Mouse (Mus musculus): Measurements from ENCODE around the gene Adam17. TPM values are rescaled to one million over a fixed set of nuclear protein-coding genes. Genes with fewer than 3 reads are reported as not detected.
A peak's percentile ranks its signal among the peaks of the same experiment; 100 is the strongest.
"Not testable (repeated sequence)": the region's sequence is repeated elsewhere in the genome, so short reads cannot be mapped to it uniquely, and the experiment has no call there.

Gene Adam17
- polyA plus RNA-seq, 1 experiment from 2014 or later: 31.0 TPM

- WGBS: 95% methylated on average over 5 of the region's 5 CpGs
- Histone ChIP-seq H3K4me1 (ENCODE audit: control insufficient read depth, insufficient read depth, low read length) (no peaks in the 10 kb centered on the region), H3K27ac (ENCODE audit: low read length) (no peak overlapping the region), H3K36me3 (ENCODE audit: control insufficient read depth, insufficient read depth) (peaks cover 11% of the 10 kb centered on the region), H3K9me3 (replicated peaks; ENCODE audit: control insufficient read depth, low read length) (no peaks in the 10 kb centered on the region), H3K9ac (ENCODE audit: low read length) (no peak overlapping the region), H3K4me2 (ENCODE audit: low read depth, low read length) (no peak overlapping the region), H3K27me3 (ENCODE audit: control insufficient read depth, insufficient read depth, low read length) (no peaks in the 10 kb centered on the region), H3K4me3 (ENCODE audit: low read length) (no peak overlapping the region)
- ATAC-seq (replicated peaks; ENCODE audit: extremely low read depth, insufficient read depth, low FRiP score): no peak
These were observed 29.3 kb upstream of the Adam17 start for GRCm38 (mm10) chr12:21402771-21403170.

- Histone ChIP-seq H3K4me2 (ENCODE audit: low read depth, low read length) (no peak overlapping the region), H3K27me3 (ENCODE audit: control insufficient read depth, insufficient read depth, low read length) (no peaks in the 10 kb centered on the region), H3K4me3 (ENCODE audit: low read length) (no peak overlapping the region), H3K27ac (ENCODE audit: low read length) (no peak overlapping the region), H3K9ac (ENCODE audit: low read length) (no peak overlapping the region), H3K4me1 (ENCODE audit: control insufficient read depth, insufficient read depth, low read length) (no peaks in the 10 kb centered on the region), H3K9me3 (replicated peaks; ENCODE audit: control insufficient read depth, low read length) (no peaks in the 10 kb centered on the region), H3K36me3 (ENCODE audit: control insufficient read depth, insufficient read depth) (peaks cover 27% of the 10 kb centered on the region)
- 96% methylated on average over 2 of the region's 2 CpGs for WGBS
- no peak for ATAC-seq (replicated peaks; ENCODE audit: extremely low read depth, insufficient read depth, low FRiP score)
These were observed 12.8 kb upstream of the Adam17 start for GRCm38 (mm10) chr12:21386201-21386600.

GRCm38 (mm10) chr12:21378765-21379346, 5.4 kb upstream of the Adam17 start:
- not testable (repeated sequence) for H3K9ac ChIP-seq (ENCODE audit: low read length); H3K9me3 ChIP-seq (replicated peaks; ENCODE audit: control insufficient read depth, low read length); H3K27ac ChIP-seq (ENCODE audit: low read length); H3K36me3 ChIP-seq (ENCODE audit: control insufficient read depth, insufficient read depth); ATAC-seq (replicated peaks; ENCODE audit: extremely low read depth, insufficient read depth, low FRiP score); H3K4me2 ChIP-seq (ENCODE audit: low read depth, low read length); H3K4me3 ChIP-seq (ENCODE audit: low read length); H3K27me3 ChIP-seq (ENCODE audit: control insufficient read depth, insufficient read depth, low read length); H3K4me1 ChIP-seq (ENCODE audit: control insufficient read depth, insufficient read depth, low read length)
- 62% methylated on average over 6 of the region's 6 CpGs for WGBS

GRCm38 (mm10) chr12:21375376-21376157, 2.1 kb upstream of the Adam17 start:
- H3K27ac ChIP-seq (ENCODE audit: low read length): no peak overlapping the region
- ATAC-seq (replicated peaks; ENCODE audit: extremely low read depth, insufficient read depth, low FRiP score): no peak
- H3K4me2 ChIP-seq (ENCODE audit: low read depth, low read length): no peak overlapping the region
- H3K4me3 ChIP-seq (ENCODE audit: low read length): no peak overlapping the region
- no peaks in the 10 kb centered on the region for H3K9me3 ChIP-seq (replicated peaks; ENCODE audit: control insufficient read depth, low read length)
- 25% methylated on average over 3 of the region's 3 CpGs for WGBS
- H3K27me3 ChIP-seq (ENCODE audit: control insufficient read depth, insufficient read depth, low read length): no peaks in the 10 kb centered on the region
- H3K36me3 ChIP-seq (ENCODE audit: control insufficient read depth, insufficient read depth): no peaks in the 10 kb centered on the region
- peaks cover 6% of the 10 kb centered on the region for H3K4me1 ChIP-seq (ENCODE audit: control insufficient read depth, insufficient read depth, low read length)
- no peak overlapping the region for H3K9ac ChIP-seq (ENCODE audit: low read length)

- ATAC-seq (replicated peaks; ENCODE audit: extremely low read depth, insufficient read depth, low FRiP score): no peak; the same call in 1 of the 2 replicates
- H3K27ac ChIP-seq (ENCODE audit: low read length): peak overlapping the region; percentile 94
- H3K4me1 ChIP-seq (ENCODE audit: control insufficient read depth, insufficient read depth, low read length): peaks cover 5% of the 10 kb centered on the region
- H3K27me3 ChIP-seq (ENCODE audit: control insufficient read depth, insufficient read depth, low read length): no peaks in the 10 kb centered on the region
- peak overlapping the region; percentile 87 for H3K4me3 ChIP-seq (ENCODE audit: low read length)
- H3K36me3 ChIP-seq (ENCODE audit: control insufficient read depth, insufficient read depth): no peaks in the 10 kb centered on the region
- WGBS: 2% methylated on average over 24 of the region's 24 CpGs
- H3K9me3 ChIP-seq (replicated peaks; ENCODE audit: control insufficient read depth, low read length): no peaks in the 10 kb centered on the region
- H3K9ac ChIP-seq (ENCODE audit: low read length): peak overlapping the region; percentile 92
- H3K4me2 ChIP-seq (ENCODE audit: low read depth, low read length): peak overlapping the region; percentile 85
These were observed 516 bp upstream of the Adam17 start for GRCm38 (mm10) chr12:21373820-21374475.

GRCm38 (mm10) chr12:21370035-21370611, 3.3 kb downstream of the Adam17 start:
- peaks cover 5% of the 10 kb centered on the region for H3K4me1 ChIP-seq (ENCODE audit: control insufficient read depth, insufficient read depth, low read length)
- ATAC-seq (replicated peaks; ENCODE audit: extremely low read depth, insufficient read depth, low FRiP score): no peak
- no peaks in the 10 kb centered on the region for H3K27me3 ChIP-seq (ENCODE audit: control insufficient read depth, insufficient read depth, low read length)
- no peaks in the 10 kb centered on the region for H3K36me3 ChIP-seq (ENCODE audit: control insufficient read depth, insufficient read depth)
- WGBS: 92% methylated on average over 1 of the region's 1 CpGs
- no peak overlapping the region for H3K9ac ChIP-seq (ENCODE audit: low read length)
- no peak overlapping the region for H3K27ac ChIP-seq (ENCODE audit: low read length)
- H3K9me3 ChIP-seq (replicated peaks; ENCODE audit: control insufficient read depth, low read length): no peaks in the 10 kb centered on the region
- H3K4me2 ChIP-seq (ENCODE audit: low read depth, low read length): no peak overlapping the region
- no peak overlapping the region for H3K4me3 ChIP-seq (ENCODE audit: low read length)

GRCm38 (mm10) chr12:21369087-21369410, 4.4 kb downstream of the Adam17 start:
- Histone ChIP-seq H3K27me3 (ENCODE audit: control insufficient read depth, insufficient read depth, low read length) (no peaks in the 10 kb centered on the region), H3K4me3 (ENCODE audit: low read length) (no peak overlapping the region), H3K27ac (ENCODE audit: low read length) (no peak overlapping the region), H3K9ac (ENCODE audit: low read length) (no peak overlapping the region), H3K36me3 (ENCODE audit: control insufficient read depth, insufficient read depth) (no peaks in the 10 kb centered on the region; the same call in 1 of the 2 replicates), H3K9me3 (replicated peaks; ENCODE audit: control insufficient read depth, low read length) (no peaks in the 10 kb centered on the region), H3K4me2 (ENCODE audit: low read depth, low read length) (no peak overlapping the region), H3K4me1 (ENCODE audit: control insufficient read depth, insufficient read depth, low read length) (peaks cover 5% of the 10 kb centered on the region)
- 83% methylated on average over 5 of the region's 5 CpGs for WGBS
- ATAC-seq (replicated peaks; ENCODE audit: extremely low read depth, insufficient read depth, low FRiP score): no peak

GRCm38 (mm10) chr12:21368376-21369086, 4.9 kb downstream of the Adam17 start:
- Histone ChIP-seq H3K9me3 (replicated peaks; ENCODE audit: control insufficient read depth, low read length) (no peaks in the 10 kb centered on the region), H3K4me1 (ENCODE audit: control insufficient read depth, insufficient read depth, low read length) (peaks cover 5% of the 10 kb centered on the region), H3K4me3 (ENCODE audit: low read length) (no peak overlapping the region), H3K9ac (ENCODE audit: low read length) (no peak overlapping the region), H3K36me3 (ENCODE audit: control insufficient read depth, insufficient read depth) (no peaks in the 10 kb centered on the region; the same call in 1 of the 2 replicates), H3K27ac (ENCODE audit: low read length) (no peak overlapping the region), H3K4me2 (ENCODE audit: low read depth, low read length) (no peak overlapping the region), H3K27me3 (ENCODE audit: control insufficient read depth, insufficient read depth, low read length) (no peaks in the 10 kb centered on the region)
- ATAC-seq (replicated peaks; ENCODE audit: extremely low read depth, insufficient read depth, low FRiP score): no peak
- 82% methylated on average over 9 of the region's 9 CpGs for WGBS
